Mouse (Mus musculus) cerebellum, adult 9-10 months (tissue): ENCODE results near the gene Cd3eap.

ENCODE experiments used
- DNase-seq: peaks from one replicate; pipeline ENCODE4 v3.0.0; 2022

The Cd3eap gene

DNA sequence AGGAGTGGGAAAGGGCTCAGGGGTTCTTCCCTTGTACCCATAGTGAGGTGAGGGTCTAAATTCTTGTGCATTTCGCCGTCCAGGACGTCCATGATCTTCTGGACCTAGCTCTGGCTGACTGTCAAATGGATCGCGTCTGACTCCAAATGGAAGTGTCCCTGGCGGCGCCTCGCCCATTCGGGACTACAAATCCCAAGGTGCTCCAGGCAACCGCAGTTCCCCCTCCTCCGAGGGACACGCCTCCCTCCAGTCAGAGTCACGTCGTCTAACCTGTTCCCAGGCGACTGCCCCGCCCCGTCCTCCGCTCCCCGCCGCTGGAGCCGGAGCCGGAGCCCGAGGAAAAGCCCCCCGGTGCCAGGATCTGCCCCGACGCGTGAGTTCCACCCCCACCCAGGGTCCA, 1.7 kb upstream of the Cd3eap start:
- DNase-seq: peak; percentile 95

DNA sequence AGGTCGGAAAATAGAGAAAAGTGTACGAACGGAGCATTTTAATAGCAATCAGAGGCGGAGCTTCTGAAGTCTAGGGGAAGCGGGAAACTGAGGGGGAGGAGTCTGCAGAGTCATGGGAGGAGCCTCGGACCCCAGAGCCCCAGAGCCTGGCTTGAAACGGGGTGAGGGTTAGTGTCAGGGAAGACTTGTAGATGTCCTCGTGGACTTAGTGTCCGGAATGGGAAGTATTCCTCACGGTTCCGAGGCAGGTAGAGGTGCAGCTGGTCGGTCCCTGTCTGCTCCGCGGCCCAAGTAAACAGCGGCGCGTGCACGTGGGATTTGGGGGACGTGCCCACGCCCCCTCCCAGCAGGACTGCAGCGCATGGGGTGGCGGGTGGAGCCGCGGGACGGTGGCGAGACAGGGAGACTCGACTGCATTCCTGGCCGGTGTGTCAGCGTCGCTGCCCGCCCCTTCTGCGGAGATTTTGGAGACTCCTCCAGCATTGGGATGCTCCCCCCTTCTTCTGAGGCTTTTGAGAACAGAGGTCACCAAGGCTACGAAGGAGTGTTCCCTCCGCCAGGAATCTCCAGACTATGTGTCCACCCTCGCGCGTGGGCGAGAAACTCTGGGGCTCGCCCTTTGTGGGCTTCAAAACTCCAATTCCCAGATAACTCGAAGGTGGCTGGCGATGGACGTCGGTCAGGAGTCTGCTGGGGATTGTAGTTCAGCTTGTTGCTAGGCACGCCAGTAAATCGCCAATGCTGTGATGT, 784 bp upstream of the Cd3eap start:
- DNase-seq: peak; percentile 82

DNA sequence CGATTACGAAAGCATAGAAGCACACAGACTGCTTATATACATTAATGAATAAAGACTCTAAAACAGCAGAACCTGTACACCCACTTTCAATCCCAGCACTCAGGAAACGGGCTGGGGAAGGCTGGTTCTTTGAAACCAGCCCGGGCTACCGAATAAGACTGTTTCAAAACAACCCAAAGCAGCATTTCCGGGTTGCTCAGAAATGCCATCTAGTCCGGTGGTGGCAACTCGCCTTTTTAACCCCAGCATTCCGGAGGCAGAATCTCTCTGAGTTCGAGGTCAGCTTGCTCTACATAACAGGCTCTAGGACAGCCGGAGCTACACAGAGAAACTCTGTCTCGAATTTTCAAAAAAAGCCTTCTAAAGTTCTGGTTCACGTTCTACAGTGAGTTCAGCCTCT, 649 bp downstream of the Cd3eap start:
- no peak for DNase-seq

DNA sequence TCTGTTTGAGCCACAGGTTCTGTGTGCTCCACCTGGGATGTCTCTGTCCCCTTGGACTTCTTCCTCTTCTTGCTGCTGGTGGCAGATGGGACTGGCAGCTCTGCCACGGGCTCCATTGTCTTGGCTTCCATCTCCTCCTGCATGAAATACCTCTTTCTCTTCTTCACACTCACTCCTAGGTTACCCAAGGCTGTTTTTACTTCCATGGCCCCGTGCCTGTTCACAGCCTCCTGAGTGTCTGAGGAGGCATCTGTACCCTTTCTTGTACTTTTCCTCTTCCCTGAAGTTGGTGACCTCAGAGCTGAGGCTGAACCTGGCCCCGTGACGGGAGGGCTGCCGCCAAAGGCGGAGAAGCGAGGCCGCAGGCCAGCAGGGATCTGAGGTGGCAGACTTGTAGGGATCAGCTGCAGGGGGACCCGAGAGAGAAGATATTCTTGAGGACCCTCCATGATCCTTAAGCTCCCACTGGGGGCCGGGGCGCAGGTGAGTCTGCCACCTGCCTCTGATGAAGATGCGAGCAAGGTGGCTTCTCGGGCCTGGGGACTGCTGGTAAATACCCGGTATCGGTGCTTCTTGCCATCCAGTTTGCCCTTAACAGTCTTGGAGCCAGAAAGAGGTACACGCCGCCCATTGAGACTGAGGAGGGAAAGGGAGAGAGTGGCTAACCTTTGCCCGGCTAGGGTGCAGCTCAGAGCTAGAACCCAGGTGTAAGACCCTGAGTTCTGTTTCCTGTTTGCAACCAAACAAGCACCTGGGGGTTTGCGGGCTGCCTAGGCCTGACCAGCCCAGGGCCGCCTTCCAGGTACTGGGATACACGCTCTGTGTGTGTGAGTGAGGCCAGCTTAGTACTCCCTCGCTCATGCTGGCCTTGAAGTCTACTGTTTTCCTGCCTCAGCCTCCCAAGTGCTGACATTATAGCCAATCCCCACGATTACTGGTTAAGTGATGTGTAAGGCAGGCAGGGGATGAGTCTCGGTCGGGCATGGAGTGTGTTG, 1.6 kb downstream of the Cd3eap start:
- no peak for DNase-seq

DNA sequence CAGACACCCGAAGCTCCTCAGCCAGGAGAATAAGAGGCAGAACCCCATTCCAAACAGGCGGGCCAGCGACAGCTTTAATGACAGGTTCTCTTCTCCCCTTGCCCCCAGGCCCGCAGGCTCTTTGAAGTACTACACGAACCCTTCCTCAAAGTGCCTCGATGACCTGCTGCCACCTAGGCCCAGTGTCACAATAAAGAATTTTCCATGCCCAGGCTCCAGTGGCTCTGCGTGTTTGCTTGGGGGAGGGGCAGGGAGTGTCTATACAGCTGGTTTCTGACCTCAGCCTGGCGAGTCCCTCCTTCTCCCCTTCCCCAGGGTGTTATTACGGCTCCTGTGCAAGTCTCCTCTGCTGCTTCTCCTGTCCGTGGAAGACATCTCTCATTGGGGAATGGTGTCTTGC, 3.0 kb downstream of the Cd3eap start:
- no peak for DNase-seq

DNA sequence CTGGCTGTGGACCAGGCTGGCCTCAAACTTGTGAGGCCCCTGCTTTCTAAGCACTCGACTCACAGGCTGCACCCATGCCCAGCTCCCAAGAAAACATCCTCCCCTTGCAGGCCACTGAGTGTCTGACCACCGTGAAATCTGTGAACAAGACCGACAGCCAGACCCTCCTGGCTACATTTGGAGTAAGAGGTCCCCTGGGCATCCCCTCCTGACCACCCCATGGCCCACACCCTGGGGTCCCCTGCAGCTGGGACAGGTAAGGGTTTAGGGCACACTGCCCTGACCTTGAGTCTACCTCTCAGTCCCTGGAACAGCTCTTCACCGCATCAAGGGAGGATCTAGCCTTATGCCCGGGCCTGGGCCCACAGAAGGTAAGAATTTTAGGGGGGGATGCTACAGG, 4.3 kb downstream of the Cd3eap start:
- DNase-seq: no peak

DNA sequence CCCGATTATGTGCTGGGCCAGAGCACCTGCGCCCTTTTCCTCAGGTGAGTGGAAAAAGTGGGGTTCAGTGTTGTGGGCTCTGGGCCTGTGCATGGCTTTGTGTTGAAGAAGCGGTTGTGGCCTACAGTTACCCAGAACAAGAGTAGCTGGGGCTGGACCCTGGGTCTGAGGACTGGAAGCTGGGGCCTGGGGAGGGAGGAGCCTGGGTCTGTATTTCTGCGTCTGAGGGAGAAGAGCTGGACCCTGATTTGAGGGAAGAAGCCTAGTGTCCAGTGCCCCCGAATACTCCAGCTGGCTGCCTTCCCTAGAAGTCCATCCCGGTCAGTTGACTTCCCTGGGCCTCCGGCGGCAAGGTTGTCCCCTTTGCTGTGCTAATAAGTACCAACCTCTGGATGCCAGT, 9.1 kb downstream of the Cd3eap start:
- DNase-seq: no peak

DNA sequence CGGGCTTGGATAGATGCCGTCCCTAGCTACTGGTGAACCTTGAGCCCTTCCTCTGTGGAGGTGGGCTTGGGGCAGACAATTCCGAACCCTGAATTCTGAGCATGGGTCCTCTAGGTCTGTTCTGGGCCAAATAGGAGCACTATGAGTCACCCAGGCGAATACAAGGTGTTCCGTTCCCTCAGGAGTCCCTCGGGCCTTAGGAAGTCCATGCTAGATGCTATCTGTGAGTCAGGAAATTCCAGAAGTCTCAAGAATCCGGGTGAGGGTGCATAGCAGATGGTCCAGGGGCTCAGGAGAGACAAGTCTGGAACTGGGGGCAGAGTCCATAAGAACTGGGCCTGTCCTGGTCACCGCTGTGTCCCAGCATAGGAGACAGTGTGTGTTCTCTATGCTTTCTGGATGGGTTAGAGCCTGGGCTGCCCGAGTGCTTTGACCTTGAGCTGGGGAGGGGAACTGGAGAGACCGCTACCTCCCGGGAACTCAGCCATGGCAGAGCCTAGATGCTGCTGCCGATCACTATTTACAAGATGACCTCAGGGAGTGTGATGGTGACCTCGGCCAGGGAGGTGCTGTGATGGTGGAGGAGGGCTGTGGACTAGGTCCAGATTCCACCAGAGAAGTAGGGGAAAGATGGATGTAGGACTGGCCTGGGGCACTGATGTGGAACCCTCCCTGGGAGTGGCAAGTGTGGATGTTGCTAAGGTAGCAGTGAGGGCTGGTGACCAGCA, 9.9 kb downstream of the Cd3eap start:
- DNase-seq: no peak

DNA sequence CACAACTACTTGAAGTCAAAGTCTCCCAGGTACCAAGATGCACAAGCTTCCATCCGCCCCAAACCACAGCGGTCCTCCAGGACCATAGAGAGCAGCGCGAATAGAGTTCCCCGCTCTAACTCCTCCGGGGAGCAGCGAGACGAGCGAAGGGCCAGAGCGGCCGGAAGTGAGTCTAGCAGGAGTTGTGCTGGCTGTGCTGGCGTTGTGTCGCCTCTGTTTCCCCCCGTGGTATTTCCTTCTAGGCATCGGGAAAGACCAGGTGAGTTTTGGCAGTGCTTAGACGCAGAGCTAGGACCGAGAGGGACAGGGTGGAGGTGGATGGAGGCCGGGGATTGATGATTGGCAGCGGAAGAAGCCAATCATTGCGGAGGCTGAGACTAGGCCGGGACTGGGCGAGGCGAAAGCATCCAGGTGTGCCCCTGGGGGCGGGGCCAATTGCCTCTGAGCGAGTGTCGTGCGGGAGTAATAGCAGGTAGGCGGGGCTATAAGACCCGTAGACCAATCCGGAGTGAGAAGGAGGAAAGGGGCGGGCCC, 14.3 kb downstream of the Cd3eap start:
- DNase-seq: peak; percentile 98

DNA sequence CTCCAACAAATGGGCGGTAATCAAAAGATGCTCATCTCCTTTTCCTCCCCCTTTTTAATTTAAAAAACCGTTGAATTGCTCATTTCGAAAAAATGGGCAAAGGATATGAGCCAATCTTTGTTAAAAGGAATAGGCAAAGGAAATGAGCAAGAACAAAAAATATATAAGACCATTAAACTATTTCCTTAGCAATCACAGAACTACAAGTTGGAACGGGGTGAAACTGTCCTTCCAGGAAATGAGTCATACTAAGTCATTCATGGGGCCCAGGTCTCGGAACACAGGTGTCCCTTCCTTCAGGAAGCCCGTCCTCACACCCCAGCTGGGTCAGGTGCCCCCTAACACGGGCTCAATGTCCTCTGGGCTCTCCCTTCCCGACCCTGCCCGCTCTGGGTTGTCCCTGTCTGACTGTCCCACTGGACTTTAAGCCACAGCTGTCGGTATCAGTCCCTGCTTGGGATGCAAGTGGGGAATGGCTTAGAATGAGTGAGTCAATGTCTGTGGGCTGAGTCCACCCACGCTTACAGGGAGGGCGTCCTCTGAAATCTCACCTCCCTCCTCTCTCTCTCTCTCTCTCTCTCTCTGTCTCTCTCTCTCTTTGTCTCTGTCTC, 14.9 kb downstream of the Cd3eap start, which contains the start of gene Ercc1:
Gene Ercc1, plus strand, starts transcription at position 542 of the 611 bp plus-strand sequence.
- DNase-seq: peak; percentile 64

DNA sequence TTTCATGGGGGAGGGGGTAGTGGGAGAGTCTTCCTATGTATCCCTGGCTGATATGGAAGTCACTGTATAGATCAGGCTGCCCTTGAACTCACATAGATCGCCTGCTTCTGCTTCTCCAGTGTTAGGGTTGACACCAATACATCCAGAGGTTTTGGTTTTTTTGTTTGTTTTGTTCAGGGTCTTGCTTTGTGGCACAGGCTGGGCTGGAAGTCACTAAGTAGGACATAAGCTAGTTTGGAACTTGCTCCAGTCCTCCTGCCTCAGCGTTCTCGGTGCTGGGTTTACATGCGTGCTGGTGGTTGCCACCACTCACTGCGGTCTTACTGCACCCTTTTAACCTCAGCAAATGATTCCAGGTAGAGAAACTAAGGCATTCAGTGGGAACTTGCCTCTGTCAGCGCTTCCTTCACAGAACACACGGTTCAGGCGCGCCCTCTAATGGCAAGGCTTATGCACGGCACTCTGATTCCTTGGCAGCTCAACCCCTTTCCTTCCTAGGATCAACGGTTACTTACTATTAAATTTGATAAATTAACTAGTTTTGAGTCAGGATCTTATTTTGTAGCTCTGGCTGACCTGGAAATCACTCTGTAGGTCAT, 16.0 kb downstream of the Cd3eap start:
- peak; percentile 82 for DNase-seq

DNA sequence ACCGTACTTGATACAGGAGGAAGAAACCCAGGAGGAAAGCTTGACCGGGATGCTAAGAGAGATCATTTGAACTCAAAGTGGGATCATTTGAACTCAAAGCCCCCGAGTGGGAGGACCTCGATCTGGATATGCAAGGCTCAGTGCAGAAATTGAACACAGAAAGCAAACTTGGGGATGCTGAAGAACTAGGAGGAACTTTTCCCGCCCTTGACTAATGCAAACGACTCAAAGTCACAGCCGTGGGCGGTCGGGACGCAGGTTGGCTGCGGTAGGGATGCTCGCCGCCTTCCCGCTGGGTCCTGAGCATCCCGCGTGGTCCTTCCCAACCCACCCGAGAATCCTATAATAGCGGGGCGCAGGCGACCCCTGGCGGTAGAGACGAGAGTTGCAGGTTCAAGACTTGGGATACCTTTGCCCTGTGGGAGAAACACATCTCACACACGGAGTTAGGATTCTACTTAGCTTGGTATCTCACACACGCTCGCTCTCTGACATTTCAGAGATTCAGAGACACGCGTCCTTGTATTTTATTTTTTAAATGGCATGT, 16.7 kb downstream of the Cd3eap start:
- peak; percentile 95 for DNase-seq

DNA sequence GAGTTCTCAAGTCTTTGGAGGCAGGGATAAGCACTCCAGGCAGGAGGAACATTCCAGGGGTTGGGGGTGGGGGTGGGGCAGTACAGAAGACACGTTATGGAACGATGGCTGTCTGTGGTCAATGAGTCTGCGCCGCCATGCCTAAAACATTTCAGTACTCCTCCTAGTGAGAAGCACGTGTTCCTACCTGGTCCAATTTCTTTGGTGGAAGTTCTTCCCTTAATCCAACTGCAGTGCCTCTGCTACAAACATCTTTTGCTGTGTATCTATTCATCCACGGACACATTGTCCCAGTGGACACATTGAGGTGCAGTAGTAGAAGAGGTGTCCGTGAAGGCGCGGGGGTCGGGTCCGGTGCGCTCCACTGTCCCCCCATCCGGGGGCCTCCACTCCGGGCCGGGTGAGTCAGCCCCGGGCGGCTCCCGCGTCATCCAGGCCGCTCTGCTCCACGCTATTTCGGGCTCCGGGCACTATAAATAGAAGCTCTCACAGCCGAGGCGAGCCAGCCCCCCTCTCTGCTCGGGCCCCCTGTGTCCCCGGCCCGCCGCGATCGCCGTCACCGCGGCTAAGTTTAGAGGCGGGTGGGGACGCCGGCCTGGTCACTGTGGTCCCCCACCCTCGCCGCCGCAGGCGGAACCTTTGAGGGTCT, 17.4 kb downstream of the Cd3eap start:
- peak; percentile 64 for DNase-seq

DNA sequence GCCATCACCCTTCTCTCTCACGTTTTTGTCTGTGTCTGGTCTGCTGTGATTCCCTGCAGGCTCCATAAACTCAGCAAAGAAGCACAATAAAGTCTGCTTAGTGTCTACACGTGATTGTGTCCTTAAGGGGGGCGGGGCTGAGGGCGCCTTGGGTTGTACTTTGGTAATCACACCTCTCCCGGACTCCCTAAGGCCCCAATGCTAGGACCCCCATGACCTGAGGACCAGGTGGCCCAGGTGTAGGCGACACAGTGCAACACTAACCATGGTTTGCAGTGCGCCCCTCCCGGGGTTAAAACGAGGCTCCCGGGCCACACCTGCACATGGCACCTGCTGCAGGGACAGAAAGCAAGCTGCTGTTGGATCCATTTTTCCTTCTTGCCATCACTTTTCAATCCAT, 18.0 kb downstream of the Cd3eap start:
- no peak for DNase-seq

DNA sequence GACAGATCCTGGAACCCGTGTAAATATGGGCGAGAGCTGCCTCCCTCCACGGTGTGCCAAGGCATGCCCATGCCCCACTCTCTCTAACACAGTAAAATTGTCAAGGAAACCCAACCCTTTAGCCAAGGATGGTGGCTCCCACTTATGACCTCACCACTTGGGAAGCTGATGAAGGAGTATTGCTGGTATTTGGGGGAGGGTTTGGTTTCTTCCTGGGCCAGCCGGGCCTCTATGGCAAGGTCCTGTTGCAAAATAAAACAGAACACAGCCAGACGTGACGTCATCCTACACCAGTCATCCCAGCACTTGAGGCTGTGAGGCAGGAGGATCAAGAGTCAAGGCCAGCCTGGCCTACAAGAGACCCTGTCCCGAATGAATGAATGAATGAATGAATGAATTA, 20.7 kb downstream of the Cd3eap start:
- no peak for DNase-seq

DNA sequence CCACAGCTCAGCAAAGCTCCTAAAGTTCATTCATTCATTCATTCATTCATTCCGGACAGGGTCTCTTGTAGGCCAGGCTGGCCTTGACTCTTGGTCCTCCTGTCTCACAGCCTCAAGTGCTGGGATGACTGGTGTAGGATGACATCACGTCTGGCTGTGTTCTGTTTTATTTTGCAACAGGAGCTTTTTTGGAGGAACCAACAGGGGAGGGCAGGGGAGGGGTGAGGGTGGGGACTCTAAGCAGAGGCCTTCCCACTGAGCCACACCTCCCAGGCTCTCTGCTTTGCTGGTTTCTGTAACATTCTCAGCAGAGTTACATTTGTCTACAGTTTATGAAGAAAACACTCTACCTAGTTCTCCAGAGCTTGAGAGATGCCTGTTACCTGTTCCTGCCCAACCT, 21.2 kb downstream of the Cd3eap start:
- no peak for DNase-seq

DNA sequence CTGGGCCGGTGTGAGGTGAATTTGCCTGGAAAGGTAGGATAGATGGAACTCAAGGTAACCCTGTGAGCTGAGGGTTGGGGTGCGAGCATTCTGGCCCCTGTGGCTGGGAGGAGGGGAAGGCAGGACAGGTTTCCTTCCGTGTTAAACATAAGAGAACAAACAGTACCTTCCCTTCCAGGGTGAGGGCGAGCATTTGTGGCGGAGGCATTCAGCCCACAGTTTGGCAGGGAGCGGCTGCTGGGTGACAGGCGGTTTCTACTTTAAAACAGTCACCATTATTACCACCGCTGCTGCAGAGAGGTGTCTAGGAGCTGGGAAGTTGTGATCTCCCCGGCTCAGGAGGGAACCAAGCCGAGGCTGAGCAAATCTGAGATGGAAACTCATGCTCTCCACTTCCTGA, 22.2 kb downstream of the Cd3eap start:
- DNase-seq: no peak

DNA sequence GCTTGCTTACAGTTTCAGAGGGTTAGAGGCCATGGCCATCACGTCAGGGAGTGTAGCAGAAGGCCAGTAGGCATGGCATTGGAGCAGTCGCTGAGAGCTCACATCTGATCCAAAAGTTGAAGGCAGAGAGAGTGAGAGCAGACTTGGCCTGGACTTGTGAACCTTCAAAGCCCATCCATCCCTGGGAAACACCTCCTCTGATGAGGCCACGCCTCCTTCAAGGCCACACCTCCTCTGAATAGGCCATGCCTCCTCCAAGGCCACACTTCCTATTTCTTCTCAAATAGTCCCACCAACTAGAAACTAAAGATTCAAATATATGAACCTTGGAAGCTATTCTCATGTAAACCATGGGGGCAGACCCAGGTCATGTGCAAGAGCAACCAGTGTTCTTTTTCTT, 23.7 kb downstream of the Cd3eap start:
- DNase-seq: no peak

DNA sequence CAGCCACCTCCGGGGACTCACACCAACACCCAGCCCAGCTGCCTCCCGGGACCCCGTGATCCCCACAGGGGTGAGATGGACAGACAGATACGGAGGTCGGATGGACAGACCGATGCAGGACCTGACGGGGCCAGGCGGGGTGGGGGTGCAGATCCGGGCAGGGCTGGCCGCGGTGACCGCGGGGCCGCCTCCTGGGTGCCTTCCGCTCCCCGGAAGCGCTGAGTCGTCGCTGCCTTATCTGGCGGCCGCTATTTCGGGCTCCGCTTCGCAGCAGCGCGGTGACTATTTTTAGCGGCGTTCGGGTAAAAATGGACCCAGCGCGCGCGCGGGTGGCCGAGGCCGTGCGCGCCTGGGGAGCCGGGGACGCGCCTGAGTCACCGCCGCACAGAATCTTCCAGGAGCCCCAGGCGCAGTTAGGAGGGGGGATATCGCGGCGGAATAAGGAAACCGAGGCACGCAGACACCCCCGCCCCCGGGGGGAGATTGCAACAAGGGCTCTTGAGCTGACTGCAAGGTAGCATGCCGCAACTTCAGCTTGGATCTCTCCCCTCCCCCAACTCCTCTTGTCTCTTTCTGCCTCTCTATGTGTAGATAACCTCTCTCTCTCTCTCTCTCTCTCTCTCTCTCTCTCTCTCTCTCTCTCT, 26.5 kb downstream of the Cd3eap start:
- peak; percentile 77 for DNase-seq

DNA sequence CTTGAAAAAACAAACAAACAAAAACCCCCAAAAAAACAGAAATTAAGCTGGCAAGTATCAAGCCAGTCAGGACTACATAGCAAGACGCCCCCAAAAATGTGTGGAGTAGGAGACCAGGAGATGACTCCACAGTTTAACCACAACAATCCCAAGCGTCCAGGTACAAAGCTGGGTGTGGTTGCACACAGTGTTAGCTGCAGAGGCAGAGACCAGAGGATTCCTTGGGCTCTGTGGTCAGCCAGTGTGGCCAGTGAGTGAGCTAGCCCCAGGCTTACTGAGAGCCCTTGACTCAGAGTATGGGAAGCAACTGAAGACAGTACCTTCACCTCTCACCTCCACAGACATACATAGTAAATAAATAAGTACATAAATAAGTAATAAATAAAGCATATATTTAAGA, 27.4 kb downstream of the Cd3eap start:
- DNase-seq: no peak

DNA sequence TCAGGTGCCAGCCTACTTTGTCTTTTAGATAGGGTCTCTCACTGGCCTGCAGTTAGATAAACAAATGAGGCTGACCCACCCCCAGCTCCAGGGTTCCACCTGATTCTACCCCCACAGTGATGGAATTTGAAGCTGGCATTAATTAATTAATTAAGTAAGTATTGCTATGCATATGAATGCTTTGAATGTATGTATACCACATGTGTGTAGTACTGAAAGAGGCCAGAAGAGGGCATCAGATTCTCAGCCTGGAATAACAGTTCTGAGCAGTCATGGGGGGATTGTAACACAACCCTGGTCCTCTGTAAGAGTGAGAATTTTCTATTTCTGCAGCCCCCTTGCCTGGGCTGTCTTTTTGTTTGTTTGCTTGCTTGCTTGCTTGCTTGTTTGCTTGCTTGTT, 30.9 kb downstream of the Cd3eap start:
- DNase-seq: no peak
